Mouse (Mus musculus) naive thymus-derived CD4-positive, alpha-beta T cell, adult 5 months (primary cell): ENCODE measurements around the gene Cyp4b1. TPM values are rescaled to one million over a fixed set of nuclear protein-coding genes. Genes with fewer than 3 reads are reported as not detected.

ENCODE experiments used
- polyA plus RNA-seq: library from polyadenylated mRNA; unstranded; fragments of 100-300 nt; shearing (Covaris generic); gene quantifications from one replicate; pipeline ENCODE4 v1.2.1, GENCODE M21; 2017

Gene Cyp4b1
- not detected for polyA plus RNA-seq

GRCm38 (mm10) chr4:115647580-115647979 is at the start of gene Cyp4b1:
Gene Cyp4b1 (minus strand): TSS chr4:115647723.

GRCm38 (mm10) chr4:115600611-115601010 is 46.9 kb downstream of the Cyp4b1 start, which contains the start of gene Cyp4a32:
Gene Cyp4a32 (plus strand): TSS chr4:115600969.

Other genes starting within 250 kb of the Cyp4b1 start
- gene Cyp4a12b, start 236.1 kb downstream of the Cyp4b1 start, polyA plus RNA-seq = not detected
- not detected for gene Cyp4a30b, start 195.1 kb downstream of the Cyp4b1 start, polyA plus RNA-seq
- gene Cyp4a14, start 151.6 kb downstream of the Cyp4b1 start, polyA plus RNA-seq = not detected
- gene Cyp4a10, start 129.5 kb downstream of the Cyp4b1 start, polyA plus RNA-seq = not detected
- not detected for gene Cyp4a31, start 84.1 kb downstream of the Cyp4b1 start, polyA plus RNA-seq
- gene Cyp4a32, start 46.8 kb downstream of the Cyp4b1 start, polyA plus RNA-seq = not detected
- gene Efcab14, start 90.0 kb upstream of the Cyp4b1 start, polyA plus RNA-seq = 39.3 TPM
- not detected for gene Tex38, start 133.3 kb upstream of the Cyp4b1 start, polyA plus RNA-seq
- 29.0 TPM for gene Atpaf1, start 137.1 kb upstream of the Cyp4b1 start, polyA plus RNA-seq
- 28.0 TPM for gene Mob3c, start 180.4 kb upstream of the Cyp4b1 start, polyA plus RNA-seq
- 54.4 TPM for gene Mknk1, start 191.5 kb upstream of the Cyp4b1 start, polyA plus RNA-seq
- gene Kncn, start 236.7 kb upstream of the Cyp4b1 start, polyA plus RNA-seq = 0.17 TPM
- not detected for gene 6430628N08Rik, start 242.9 kb upstream of the Cyp4b1 start, polyA plus RNA-seq